Mouse (Mus musculus) lung, embryonic 16.5 days (tissue): Measurements from ENCODE around the gene Itpr1. TPM values are rescaled to one million over a fixed set of nuclear protein-coding genes. Genes with fewer than 3 reads are reported as not detected.
A peak's percentile ranks its signal among the peaks of the same experiment; 100 is the strongest.

ENCODE experiments used
- ATAC-seq: fragments of 200-750 bp; cut with Nextera tagmentation; 2 replicates; pipeline ENCODE4 v1.8.0; 2017; ENCODE audit warnings: low read depth, mild to moderate bottlenecking, moderate library complexity
- H3K27ac ChIP-seq: fragments of 300-500 bp; sonication (generic); 2 replicates; pipeline ENCODE4 v1.5.1; 2014; ENCODE audit warnings: mild to moderate bottlenecking, control low read depth, low read length
- H3K27me3 ChIP-seq: fragments of 300-500 bp; sonication (generic); 2 replicates; pipeline ENCODE4 v1.6.1; 2014; ENCODE audit warnings: low read depth, low read length, mixed read lengths; ENCODE audit not compliant: control insufficient read depth, insufficient read depth
- H3K36me3 ChIP-seq: fragments of 300-500 bp; sonication (generic); 2 replicates; pipeline ENCODE4 v1.6.1; 2014; ENCODE audit warnings: low read length; ENCODE audit not compliant: control insufficient read depth, insufficient read depth
- H3K4me1 ChIP-seq: fragments of 300-500 bp; sonication (generic); replicated peaks from 2 replicates; pipeline ENCODE4 v1.6.1; 2014; ENCODE audit warnings: low read length, mixed read lengths; ENCODE audit not compliant: control insufficient read depth, insufficient read depth
- H3K4me2 ChIP-seq: fragments of 300-500 bp; sonication (generic); 2 replicates; pipeline ENCODE4 v1.6.1; 2014; ENCODE audit warnings: low read depth, low read length, control low read depth
- H3K4me3 ChIP-seq: fragments of 300-500 bp; sonication (generic); 2 replicates; pipeline ENCODE4 v1.5.1; 2014; ENCODE audit warnings: mild to moderate bottlenecking, low read length, control low read depth
- H3K9ac ChIP-seq: fragments of 300-500 bp; sonication (generic); 2 replicates; pipeline ENCODE4 v1.6.1; 2014; ENCODE audit warnings: low read length, control low read depth
- H3K9me3 ChIP-seq: fragments of 300-500 bp; sonication (generic); 2 replicates; pipeline ENCODE4 v1.6.1; 2016; ENCODE audit warnings: low read length; ENCODE audit not compliant: control insufficient read depth
- WGBS: fragments of 180-500 bp; shearing (Covaris S2); extraction: QIAGEN DNeasy Blood & Tissue Kit; methylation state at CpG from one replicate; pipeline ENCODE4 v1.1.7; 2014; 5-methylcytosine and 5-hydroxymethylcytosine counted together
- polyA plus RNA-seq: library from polyadenylated mRNA; unstranded; fragments of >200 nt; fragmentation: Nextera tagmentation; extraction: Ambion mirVana; gene quantifications from 2 replicates; pipeline ENCODE4 v1.2.1, GENCODE M21; 2015

Gene Itpr1
- polyA plus RNA-seq, 1 experiment from 2014 or later, result 13.0 TPM

DNA sequence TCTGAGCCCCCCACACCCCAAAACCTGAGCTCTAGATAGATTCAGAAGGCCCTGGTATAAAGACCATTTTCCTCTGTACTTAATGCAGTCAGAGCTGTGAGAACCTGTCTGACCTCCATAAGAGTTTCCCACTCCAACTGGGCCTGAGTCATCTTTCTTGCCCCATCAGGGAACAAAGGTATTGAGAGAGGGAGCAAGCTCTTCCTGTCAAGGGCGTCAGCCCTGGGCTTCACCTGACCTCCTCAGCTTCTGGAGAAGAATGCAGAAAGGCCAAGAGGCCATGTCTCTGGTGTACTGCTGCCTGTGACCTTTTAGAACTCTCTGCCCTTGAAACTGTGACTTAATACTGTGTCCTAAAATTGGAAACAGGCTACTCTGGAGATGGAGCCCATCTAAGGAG is 279.1 kb downstream of the Itpr1 start:
- WGBS, result 65% methylated on average over 1 of the region's 1 CpGs
- Histone ChIP-seq H3K4me2 (no peak overlapping the region), H3K4me1 (no peaks in the 10 kb centered on the region; the same call in 1 of the 2 replicates), H3K27ac (no peak overlapping the region), H3K9ac (no peak overlapping the region), H3K36me3 (peaks cover 5% of the 10 kb centered on the region; the same call in 1 of the 2 replicates), H3K27me3 (no peaks in the 10 kb centered on the region), H3K4me3 (no peak overlapping the region), H3K9me3 (no peaks in the 10 kb centered on the region)
- no peak for ATAC-seq

DNA sequence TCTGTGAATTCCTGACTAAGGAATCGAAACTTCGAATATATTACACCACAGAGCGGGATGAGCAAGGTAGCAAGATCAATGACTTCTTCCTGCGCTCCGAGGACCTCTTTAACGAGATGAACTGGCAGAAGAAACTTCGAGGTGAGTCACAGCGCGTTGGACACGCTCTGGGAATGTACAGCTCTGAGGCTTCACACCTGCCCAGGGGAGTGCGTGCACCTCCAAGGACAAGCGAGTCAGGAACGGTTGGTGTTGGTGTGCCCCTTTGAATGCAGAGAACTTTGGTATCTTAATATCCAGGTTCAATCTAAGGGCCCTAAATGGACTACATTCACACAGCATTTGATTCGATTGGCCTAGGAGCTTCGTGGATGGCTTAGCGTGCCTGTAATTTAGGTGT is 280.9 kb downstream of the Itpr1 start:
- ATAC-seq, result no peak
- Histone ChIP-seq H3K27ac (no peak overlapping the region), H3K27me3 (no peaks in the 10 kb centered on the region), H3K4me1 (no peaks in the 10 kb centered on the region), H3K9me3 (no peaks in the 10 kb centered on the region), H3K4me3 (no peak overlapping the region), H3K4me2 (no peak overlapping the region), H3K36me3 (peaks cover 5% of the 10 kb centered on the region; the same call in 1 of the 2 replicates), H3K9ac (no peak overlapping the region)
- 93% methylated on average over 16 of the region's 16 CpGs for WGBS

DNA sequence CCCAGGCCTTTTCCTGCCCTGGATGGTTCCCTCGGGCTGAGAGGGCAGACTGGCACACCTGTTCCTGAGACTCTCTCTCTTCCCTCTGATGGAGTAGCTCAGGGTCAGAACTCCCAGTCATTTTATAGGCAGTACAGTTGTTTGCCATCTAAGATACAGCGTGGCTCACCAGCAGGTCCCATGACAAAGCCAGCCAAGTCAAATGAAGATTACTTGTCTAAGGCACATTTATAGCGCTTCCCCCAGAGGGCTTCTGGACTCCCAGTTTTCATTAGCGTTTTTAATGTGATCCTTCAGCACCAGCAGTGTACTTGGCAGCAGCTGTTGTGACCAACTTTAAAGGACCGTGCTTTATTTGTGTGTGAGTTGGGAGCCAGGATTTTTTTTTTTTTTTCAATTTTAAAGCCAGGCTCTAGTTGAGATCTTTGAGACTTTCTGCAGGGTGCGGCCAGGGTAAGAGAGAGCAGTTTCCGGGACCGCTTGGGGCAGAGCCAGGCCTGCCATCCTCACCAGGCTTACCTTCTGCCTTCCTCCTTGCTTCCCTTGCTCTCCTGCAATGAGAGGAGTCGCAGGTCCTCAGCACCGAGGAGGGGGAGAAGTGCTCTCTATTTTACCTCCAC is 281.4 kb downstream of the Itpr1 start:
- H3K27ac ChIP-seq, result no peak overlapping the region

DNA sequence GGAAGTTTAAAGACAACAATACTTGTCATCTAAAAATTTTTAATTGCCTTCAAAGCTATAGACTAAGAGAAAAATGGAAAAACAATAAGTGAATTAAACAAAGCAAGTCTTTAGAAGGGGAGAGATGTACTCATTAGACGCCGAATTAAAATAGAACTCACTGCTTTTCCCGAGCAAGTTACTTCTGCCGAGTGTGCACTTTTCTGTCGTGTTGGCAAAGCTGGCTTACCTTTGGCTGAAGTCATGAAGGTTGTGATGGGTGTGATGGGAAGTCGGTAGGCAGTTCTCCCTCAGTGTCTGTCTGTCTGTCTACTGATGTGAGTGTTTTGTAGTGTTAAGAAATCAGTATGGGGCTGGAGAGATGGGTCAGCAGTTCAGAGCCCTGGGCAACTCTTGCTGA is 282.1 kb downstream of the Itpr1 start:
- no peak overlapping the region for H3K4me2 ChIP-seq
- no peak overlapping the region for H3K9ac ChIP-seq
- H3K27me3 ChIP-seq, result no peaks in the 10 kb centered on the region
- no peak for ATAC-seq
- peaks cover 2% of the 10 kb centered on the region; the same call in 1 of the 2 replicates for H3K36me3 ChIP-seq
- WGBS, result 86% methylated on average over 6 of the region's 6 CpGs
- H3K9me3 ChIP-seq, result no peaks in the 10 kb centered on the region
- no peaks in the 10 kb centered on the region for H3K4me1 ChIP-seq
- no peak overlapping the region for H3K27ac ChIP-seq
- no peak overlapping the region for H3K4me3 ChIP-seq

More for the DNA sequence above, 281.4 kb downstream of the Itpr1 start:
- no peaks in the 10 kb centered on the region for H3K4me1 ChIP-seq
- H3K27me3 ChIP-seq, result no peaks in the 10 kb centered on the region
- no peak overlapping the region for H3K4me2 ChIP-seq
- no peak overlapping the region for H3K4me3 ChIP-seq
- 76% methylated on average over 10 of the region's 10 CpGs for WGBS
- no peaks in the 10 kb centered on the region for H3K9me3 ChIP-seq
- ATAC-seq, result no peak
- no peak overlapping the region for H3K9ac ChIP-seq
- H3K36me3 ChIP-seq, result peaks cover 5% of the 10 kb centered on the region; the same call in 1 of the 2 replicates

DNA sequence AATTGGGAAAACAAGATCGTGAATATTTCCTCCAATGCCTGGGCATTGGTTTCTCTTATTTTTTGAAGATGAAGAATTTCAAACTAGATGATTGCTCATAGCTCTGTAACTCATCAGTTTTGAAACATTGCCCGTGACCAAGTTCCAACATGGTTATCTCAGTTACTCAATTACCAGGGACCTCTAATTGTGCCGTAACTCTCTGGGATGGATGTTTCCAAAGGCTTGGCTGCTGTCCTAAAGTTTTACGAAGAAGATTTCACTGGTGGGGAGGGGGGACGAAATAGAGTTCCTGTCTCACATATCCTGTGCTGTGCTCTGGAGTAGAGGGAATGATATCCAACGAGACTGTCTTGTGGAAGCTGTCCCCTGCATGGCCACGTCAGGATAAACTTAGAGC is 285.2 kb downstream of the Itpr1 start:
- no peak for ATAC-seq
- Histone ChIP-seq H3K27me3 (no peaks in the 10 kb centered on the region), H3K4me3 (no peak overlapping the region), H3K9ac (no peak overlapping the region), H3K27ac (no peak overlapping the region), H3K4me2 (no peak overlapping the region), H3K9me3 (no peaks in the 10 kb centered on the region), H3K36me3 (peaks cover 2% of the 10 kb centered on the region; the same call in 1 of the 2 replicates), H3K4me1 (no peaks in the 10 kb centered on the region)
- 75% methylated on average over 7 of the region's 7 CpGs for WGBS

DNA sequence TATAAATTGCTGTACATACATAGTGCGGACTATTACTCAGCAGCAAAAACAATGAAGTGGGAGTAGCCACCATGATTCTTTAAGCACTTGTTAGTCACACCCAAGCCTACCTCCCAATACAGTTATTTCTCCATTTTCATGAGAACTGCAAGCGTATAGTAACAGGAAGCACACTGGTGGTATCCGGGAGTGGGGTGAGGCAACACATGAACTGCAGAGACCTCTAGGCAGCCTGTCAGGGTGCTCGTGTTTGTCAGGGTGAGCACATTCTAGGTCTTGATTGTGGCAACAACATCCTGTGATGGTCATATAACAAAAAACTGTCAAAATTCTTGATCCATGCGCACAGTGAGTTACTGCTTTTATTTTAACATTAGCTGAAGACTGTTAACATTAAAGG is 290.8 kb downstream of the Itpr1 start:
- H3K4me3 ChIP-seq, result no peak overlapping the region
- no peak overlapping the region for H3K4me2 ChIP-seq
- H3K9ac ChIP-seq, result no peak overlapping the region
- no peaks in the 10 kb centered on the region for H3K9me3 ChIP-seq
- WGBS, result 81% methylated on average over 5 of the region's 5 CpGs
- ATAC-seq, result no peak
- H3K27me3 ChIP-seq, result no peaks in the 10 kb centered on the region
- no peak overlapping the region for H3K27ac ChIP-seq
- peaks cover 5% of the 10 kb centered on the region; the same call in 1 of the 2 replicates for H3K4me1 ChIP-seq
- H3K36me3 ChIP-seq, result no peaks in the 10 kb centered on the region; the same call in 1 of the 2 replicates

DNA sequence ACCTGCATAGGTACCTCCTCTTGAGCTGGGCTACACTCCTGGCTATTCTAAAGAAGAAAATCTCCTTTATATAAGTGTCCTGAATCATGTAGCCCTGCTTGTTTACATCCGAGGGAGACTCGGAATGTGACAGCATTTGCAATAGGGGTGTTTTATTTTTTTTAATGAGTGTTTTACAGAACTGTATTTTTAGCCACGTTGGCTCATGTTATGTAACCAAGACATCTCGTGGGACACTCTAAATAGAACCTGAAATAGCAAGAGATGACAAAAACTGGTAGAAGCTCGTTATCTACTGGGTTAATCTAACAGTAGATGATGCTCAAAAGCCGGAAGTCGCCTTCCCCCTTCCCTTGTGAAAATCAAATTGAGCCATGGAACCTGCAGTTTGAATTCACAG is 291.8 kb downstream of the Itpr1 start:
- Histone ChIP-seq H3K27me3 (no peaks in the 10 kb centered on the region), H3K27ac (no peak overlapping the region), H3K9ac (no peak overlapping the region), H3K9me3 (no peaks in the 10 kb centered on the region), H3K36me3 (no peaks in the 10 kb centered on the region; the same call in 1 of the 2 replicates), H3K4me1 (peaks cover 15% of the 10 kb centered on the region), H3K4me3 (no peak overlapping the region), H3K4me2 (no peak overlapping the region)
- no peak for ATAC-seq
- 74% methylated on average over 7 of the region's 7 CpGs for WGBS

DNA sequence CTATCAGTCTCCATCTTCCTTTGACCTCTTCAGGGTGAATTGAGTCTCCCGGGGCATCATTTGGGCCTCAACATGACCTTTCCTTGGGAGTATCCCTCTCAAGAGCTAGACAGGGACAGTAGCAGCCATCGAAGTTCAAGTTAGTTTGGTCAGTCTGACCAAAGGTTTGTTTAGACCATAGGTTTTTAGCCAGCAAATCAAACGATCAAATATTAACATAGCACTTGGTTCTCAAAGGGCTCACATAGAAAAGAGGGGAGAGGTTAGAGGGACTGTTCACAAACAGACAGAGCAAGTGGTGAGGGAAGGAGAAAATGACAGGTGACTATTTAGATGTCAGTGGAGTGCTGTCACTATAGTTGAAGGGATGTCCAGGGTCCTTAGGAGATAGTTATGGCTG is 293.3 kb downstream of the Itpr1 start:
- no peaks in the 10 kb centered on the region for H3K9me3 ChIP-seq
- H3K4me3 ChIP-seq, result no peak overlapping the region
- no peak for ATAC-seq
- H3K9ac ChIP-seq, result no peak overlapping the region
- no peak overlapping the region for H3K27ac ChIP-seq
- 74% methylated on average over 3 of the region's 3 CpGs for WGBS
- no peaks in the 10 kb centered on the region; the same call in 1 of the 2 replicates for H3K36me3 ChIP-seq
- H3K4me2 ChIP-seq, result no peak overlapping the region
- peaks cover 23% of the 10 kb centered on the region for H3K4me1 ChIP-seq
- H3K27me3 ChIP-seq, result no peaks in the 10 kb centered on the region

DNA sequence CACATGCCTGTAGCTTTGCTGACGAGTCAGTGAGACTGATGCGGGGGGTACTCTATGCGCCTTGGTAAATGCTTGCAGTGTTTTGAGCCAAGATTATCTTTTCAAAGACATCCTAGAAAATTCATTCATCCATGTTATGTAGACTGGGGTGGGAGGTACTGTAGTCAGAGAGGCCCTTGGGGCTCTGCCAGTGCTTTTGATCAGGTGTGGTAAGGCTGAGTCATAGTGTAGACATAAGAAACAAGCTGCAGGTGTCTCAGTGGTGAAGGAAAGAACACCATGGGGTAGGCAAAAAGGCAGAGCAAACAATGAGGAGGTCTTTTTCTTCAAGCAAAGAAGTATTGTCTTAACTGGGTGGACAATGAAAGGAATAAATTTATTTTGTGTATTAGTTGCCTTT is 294.4 kb downstream of the Itpr1 start:
- H3K9ac ChIP-seq, result no peak overlapping the region
- H3K27ac ChIP-seq, result no peak overlapping the region
- ATAC-seq, result 0 out of 2 replicates have a peak, but pooled peaks have one; percentile 51
- H3K4me1 ChIP-seq, result peaks cover 23% of the 10 kb centered on the region
- H3K4me2 ChIP-seq, result no peak overlapping the region
- no peak overlapping the region for H3K4me3 ChIP-seq
- H3K27me3 ChIP-seq, result no peaks in the 10 kb centered on the region
- 63% methylated on average over 3 of the region's 3 CpGs for WGBS
- H3K9me3 ChIP-seq, result no peaks in the 10 kb centered on the region
- no peaks in the 10 kb centered on the region for H3K36me3 ChIP-seq
